Mouse (Mus musculus) megakaryocyte, embryonic 14.5 days (primary cell): Measurements from ENCODE around the gene Lrrc18. TPM values are rescaled to one million over a fixed set of nuclear protein-coding genes. Genes with fewer than 3 reads are reported as not detected.

Experiments used
- H3K27me3 ChIP-seq: replicated peaks from 2 replicates; pipeline ENCODE3; 2012; ENCODE audit warnings: inconsistent platforms
- H3K36me3 ChIP-seq: replicated peaks from 2 replicates; pipeline ENCODE3; 2012; ENCODE audit warnings: low read length, inconsistent platforms, mixed read lengths
- H3K4me1 ChIP-seq: 2 replicates; pipeline ENCODE4 v1.6.1; 2012; ENCODE audit warnings: inconsistent platforms
- H3K4me3 ChIP-seq: replicated peaks from 2 replicates; pipeline ENCODE3; 2012; ENCODE audit warnings: moderate library complexity, mild to moderate bottlenecking, inconsistent platforms
- H3K9me3 ChIP-seq: 2 replicates; pipeline ENCODE4 v1.6.1; 2012; ENCODE audit warnings: inconsistent platforms
- FLI1 ChIP-seq: IDR thresholded peaks from 2 replicates; pipeline ENCODE4 v1.6.1; 2012; ENCODE audit warnings: low read length, inconsistent platforms, mixed read lengths
- GATA1 ChIP-seq: IDR thresholded peaks from 3 replicates; pipeline ENCODE4 v1.6.1; 2012; ENCODE audit warnings: mixed read lengths, low read length, inconsistent platforms, borderline replicate concordance
- polyA plus RNA-seq: library from polyadenylated mRNA; stranded (reverse); fragments of >175 nt; gene quantifications from 2 replicates; pipeline ENCODE4 v1.2.3, GENCODE M21; 2012; ENCODE audit warnings: low replicate concordance; ENCODE audit not compliant: insufficient read depth

The Lrrc18 gene
- not detected in 2 replicates for polyA plus RNA-seq

DNA sequence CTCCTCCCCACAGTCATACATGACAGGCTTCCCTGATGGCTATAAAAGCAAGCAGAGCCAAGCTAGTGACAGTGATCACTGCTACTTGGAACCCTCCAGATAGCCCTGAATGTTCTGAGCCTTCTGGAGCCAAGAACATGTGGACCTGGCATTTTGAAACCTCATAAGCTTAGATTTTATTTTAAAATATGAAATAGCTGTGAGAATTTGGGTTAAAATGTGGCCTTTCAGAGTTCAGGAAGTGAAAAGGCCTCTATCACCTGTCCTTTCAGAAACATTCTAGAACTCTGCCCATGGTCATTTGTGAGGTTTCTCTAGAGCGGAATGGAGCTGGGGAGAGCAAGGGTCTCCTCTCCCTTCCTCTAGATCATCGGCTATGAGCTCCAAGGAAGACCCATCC lies at the start of gene Lrrc18:
Gene Lrrc18, plus strand, starts transcription at position 301 of the 400 bp plus-strand sequence.
- Histone ChIP-seq H3K36me3 (peaks cover 54% of the 10 kb centered on the region), H3K4me3 (no peak within 1 kb of the TSS), H3K27me3 (no peaks in the 10 kb centered on the region), H3K4me1 (no peaks in the 10 kb centered on the region), H3K9me3 (no peaks in the 10 kb centered on the region)
- TF ChIP-seq FLI1 (no peak), GATA1 (no peak)

DNA sequence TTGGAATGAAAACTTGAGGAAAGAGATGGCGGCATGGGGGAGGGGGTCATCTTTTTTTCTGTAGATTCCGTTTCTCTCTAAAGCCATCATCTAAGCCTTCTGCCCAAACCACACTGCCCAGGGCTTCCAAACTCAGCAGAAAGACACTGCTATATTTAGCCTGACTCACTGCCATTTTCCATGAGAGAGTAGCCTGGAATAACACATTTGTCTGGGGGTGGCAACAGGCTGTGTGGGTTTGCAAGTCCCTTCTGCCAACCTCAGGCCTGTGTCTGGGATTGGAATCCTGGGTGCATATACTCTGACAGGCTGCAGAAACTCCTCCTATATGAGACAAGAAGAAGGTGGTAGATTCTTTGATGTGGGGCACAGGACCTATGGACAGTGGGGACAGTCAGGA lies 43.7 kb upstream of the Lrrc18 start:
- Histone ChIP-seq H3K36me3 (no peaks in the 10 kb centered on the region), H3K9me3 (no peaks in the 10 kb centered on the region), H3K4me3 (no peak overlapping the region), H3K4me1 (peaks cover 14% of the 10 kb centered on the region), H3K27me3 (peaks cover 63% of the 10 kb centered on the region)
- TF ChIP-seq GATA1: no peak
- no peak for TF ChIP-seq FLI1

DNA sequence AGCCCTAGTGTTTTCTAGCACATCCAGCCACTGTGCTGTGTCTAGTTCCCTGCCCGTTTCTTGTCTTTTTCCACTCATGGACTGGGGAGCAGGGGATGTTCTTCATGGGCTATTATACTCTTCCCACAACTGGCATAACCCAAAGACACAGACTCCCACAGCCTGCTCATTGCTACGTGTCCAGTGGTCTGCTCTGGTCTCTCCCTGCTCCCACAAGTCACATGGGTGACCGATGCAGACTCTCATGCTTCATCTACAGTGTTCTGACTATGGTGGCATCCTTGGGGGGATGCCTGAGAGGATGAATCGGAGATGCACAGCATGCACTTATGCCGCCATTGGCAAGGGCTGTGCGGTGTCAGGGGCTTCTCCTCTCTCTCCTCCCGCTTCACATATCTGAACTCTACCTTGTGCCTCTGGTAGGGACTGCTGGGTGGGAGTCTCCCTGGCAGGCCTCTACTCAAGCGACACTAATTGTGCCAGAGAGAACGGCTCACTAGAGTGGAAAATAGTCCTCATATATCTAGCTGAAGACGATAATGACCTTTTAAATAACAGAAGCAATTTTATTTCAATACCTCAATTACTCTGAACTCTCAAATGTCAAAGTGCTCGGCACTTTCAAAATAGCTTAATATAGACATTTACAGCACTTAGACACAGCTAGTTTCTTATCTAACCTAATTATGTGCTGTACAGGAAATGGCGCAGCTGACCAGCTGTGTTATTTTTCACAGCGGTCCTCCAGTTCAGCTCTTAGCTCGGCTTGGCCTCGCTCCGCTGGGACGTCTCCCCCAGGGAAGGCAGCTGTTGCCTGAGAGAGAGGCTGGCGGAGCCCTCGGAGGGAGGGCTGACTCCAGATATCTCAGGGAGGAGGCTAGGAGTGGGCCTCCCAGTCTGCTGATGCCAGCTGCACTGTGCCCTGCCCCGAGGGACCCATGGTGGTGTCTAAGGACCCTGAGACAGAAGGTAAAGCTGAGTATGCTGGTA lies 40.6 kb upstream of the Lrrc18 start:
- Histone ChIP-seq H3K27me3 (peaks cover 56% of the 10 kb centered on the region), H3K4me1 (peaks cover 14% of the 10 kb centered on the region), H3K4me3 (peak overlapping the region; percentile 40), H3K9me3 (no peaks in the 10 kb centered on the region), H3K36me3 (no peaks in the 10 kb centered on the region)
- TF ChIP-seq FLI1: no peak

DNA sequence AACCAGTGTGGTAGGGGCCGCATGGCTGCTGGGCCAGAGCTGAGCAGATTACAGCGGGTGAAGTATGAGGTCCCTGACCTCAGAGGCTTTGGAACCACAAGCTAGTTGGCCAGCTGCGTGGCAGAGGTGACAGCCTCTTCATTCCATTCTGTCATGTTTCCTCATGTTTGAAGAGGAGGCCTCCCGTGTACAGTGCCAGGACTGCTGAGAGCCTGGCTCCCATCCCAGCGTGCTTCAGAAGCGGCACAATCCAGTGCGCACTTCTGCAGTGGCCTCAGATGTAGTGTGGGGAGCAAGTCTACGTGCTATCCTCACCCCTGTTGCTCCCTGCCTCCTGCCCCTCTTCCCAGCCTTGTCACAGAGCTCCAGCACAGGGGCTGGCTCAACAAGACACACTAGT lies 34.7 kb upstream of the Lrrc18 start:
- H3K4me1 ChIP-seq: peaks cover 2% of the 10 kb centered on the region; the same call in 1 of the 2 replicates
- peaks cover 25% of the 10 kb centered on the region for H3K27me3 ChIP-seq
- peak overlapping the region; percentile 33 for H3K4me3 ChIP-seq
- H3K36me3 ChIP-seq: peaks cover 22% of the 10 kb centered on the region
- no peaks in the 10 kb centered on the region for H3K9me3 ChIP-seq
- TF ChIP-seq GATA1 (no peak), FLI1 (no peak)

DNA sequence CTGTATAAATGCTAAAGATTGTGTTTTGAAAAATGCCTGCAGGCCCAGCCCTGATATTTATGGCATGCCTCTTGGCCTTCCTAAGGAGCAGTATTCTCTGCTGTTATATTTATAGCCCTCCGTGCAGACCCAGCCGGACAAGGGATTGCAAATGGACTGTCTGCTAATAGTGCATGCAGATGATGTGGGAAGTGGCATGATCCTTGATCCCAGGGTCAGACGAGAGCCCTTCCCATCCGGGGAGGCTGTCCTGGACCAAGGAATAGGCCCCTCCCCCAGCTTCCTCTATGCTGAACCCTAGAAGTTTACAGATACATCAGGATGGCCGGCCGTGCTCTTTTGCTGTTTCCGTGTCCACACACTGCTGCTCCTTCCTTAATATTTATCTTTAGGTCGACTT lies 32.5 kb upstream of the Lrrc18 start:
- peaks cover 41% of the 10 kb centered on the region for H3K36me3 ChIP-seq
- peaks cover 10% of the 10 kb centered on the region for H3K27me3 ChIP-seq
- peaks cover 3% of the 10 kb centered on the region; the same call in 1 of the 2 replicates for H3K4me1 ChIP-seq
- TF ChIP-seq GATA1 (no peak), FLI1 (no peak)
- H3K9me3 ChIP-seq: no peaks in the 10 kb centered on the region
- no peak overlapping the region for H3K4me3 ChIP-seq

DNA sequence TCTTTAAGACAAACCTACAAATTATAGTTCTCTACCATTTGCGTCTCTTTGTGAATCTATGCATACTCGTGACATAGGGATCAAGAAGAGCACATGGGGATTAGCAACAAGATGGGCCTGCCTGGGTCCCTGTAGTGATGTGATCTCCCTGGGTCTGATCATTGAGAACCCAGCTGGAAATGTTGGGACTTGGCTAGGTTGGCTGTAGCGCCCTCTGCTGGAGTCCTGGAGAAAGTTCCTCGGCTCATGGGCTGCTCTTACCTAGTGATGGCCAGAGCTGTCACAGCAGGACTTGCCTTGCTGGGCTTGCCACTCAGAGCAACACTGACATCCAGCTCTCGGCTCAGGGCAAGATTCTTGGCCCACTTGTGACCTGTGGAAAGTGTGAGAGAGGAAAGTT lies 30.7 kb upstream of the Lrrc18 start:
- TF ChIP-seq GATA1 (no peak), FLI1 (no peak)
- Histone ChIP-seq H3K36me3 (peaks cover 59% of the 10 kb centered on the region), H3K4me1 (peaks cover 3% of the 10 kb centered on the region; the same call in 1 of the 2 replicates), H3K27me3 (peaks cover 5% of the 10 kb centered on the region), H3K4me3 (no peak overlapping the region), H3K9me3 (no peaks in the 10 kb centered on the region)

DNA sequence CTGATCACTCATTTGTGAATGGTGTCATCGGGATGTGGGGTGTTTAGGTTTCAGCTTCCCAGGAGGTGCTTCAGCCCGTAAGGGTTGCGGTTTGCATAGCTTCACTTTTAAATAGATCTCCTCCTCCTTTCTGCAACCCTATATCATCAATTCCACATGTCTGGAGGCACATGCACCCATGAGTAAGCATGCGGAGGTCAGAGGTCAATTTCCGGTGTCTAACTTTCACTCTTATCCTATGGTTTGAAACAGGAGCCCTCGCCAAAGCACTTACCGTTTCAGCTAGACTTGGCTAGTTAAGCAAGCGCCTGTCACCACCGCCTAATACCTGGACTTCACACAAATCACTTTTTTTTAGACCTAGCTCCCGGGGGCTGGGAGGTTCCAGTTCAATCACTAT lies 26.4 kb upstream of the Lrrc18 start:
- 0 out of 2 replicates have a peak, but pooled peaks cover 3% of the 10 kb centered on the region for H3K4me1 ChIP-seq
- no peaks in the 10 kb centered on the region for H3K9me3 ChIP-seq
- TF ChIP-seq FLI1 (no peak), GATA1 (no peak)
- H3K4me3 ChIP-seq: no peak overlapping the region
- H3K36me3 ChIP-seq: peaks cover 90% of the 10 kb centered on the region
- no peaks in the 10 kb centered on the region for H3K27me3 ChIP-seq

DNA sequence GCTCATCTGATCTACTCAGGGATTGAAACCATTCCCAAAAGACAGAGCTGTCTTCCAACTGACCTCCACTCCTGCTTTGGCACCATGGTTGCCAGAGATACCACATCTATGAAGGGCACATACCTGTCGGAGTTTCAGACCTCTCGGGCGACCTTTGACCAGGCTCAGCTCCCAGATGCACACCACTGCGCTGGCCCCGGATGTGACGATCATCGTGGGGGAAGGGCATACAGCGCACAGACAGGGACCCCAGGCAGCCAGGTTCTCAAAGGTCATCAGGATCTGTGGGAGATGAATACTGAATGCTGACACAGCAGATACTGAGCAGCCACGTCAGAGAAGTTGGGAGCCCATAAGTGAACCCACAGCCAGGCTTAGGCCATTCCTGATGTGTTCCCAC lies 20.5 kb upstream of the Lrrc18 start:
- H3K9me3 ChIP-seq: no peaks in the 10 kb centered on the region
- H3K4me3 ChIP-seq: no peak overlapping the region
- no peak for TF ChIP-seq FLI1
- no peak for TF ChIP-seq GATA1
- peaks cover 11% of the 10 kb centered on the region for H3K4me1 ChIP-seq
- H3K36me3 ChIP-seq: peaks cover 84% of the 10 kb centered on the region
- H3K27me3 ChIP-seq: no peaks in the 10 kb centered on the region

DNA sequence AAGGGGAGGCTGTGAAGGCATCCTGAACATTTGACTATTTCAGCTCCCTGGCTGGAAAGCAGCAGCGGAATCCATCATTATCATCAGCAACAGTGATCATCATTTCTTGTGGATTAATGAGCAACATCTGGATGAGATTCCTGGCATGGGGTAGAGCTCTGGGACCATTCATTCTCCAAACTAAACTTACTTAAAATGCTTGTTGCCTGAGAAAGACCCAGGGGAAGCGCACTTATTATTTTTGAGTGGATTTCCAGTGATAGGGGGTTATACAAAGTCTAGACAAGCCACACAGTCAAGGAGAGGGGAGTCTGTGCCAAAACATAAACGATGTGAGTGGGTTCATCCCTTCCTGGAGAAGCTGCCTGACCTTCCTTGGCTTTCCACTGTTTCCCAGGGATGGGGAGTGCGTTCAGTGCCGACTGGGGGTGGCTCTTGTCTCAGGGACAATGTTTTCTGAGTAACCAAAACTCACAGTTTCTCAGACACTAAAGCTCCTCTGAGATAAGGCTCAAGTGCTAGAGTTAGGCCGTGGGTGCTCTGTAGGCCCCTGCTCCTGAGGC lies 6.9 kb upstream of the Lrrc18 start:
- Histone ChIP-seq H3K36me3 (peaks cover 91% of the 10 kb centered on the region), H3K4me3 (no peak overlapping the region), H3K9me3 (no peaks in the 10 kb centered on the region), H3K4me1 (peaks cover 17% of the 10 kb centered on the region), H3K27me3 (no peaks in the 10 kb centered on the region)
- no peak for TF ChIP-seq GATA1
- no peak for TF ChIP-seq FLI1

DNA sequence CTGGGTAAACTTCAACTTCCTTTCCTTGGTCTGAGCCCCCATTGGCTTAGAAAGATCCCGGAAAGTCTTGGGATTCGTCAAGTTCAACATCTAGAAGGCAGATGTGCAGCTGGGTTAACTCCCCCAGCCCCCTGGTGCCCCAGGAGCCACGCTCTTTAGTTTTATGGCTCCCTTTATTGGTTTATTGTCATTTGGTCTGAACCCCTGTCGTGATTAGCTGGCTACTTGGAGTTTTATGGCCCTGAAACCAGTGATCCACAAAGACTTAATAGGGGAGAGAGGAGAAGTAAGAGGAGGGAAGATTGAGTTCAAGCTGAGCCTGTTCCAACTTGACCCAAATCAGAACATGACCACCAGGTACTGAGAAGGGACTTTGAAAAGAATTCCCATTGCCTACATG lies 4.5 kb upstream of the Lrrc18 start:
- no peaks in the 10 kb centered on the region for H3K27me3 ChIP-seq
- TF ChIP-seq FLI1 (no peak), GATA1 (no peak)
- H3K4me3 ChIP-seq: no peak overlapping the region
- H3K4me1 ChIP-seq: peaks cover 4% of the 10 kb centered on the region; the same call in 1 of the 2 replicates
- peaks cover 82% of the 10 kb centered on the region for H3K36me3 ChIP-seq
- no peaks in the 10 kb centered on the region for H3K9me3 ChIP-seq
